Mouse (Mus musculus) liver, embryonic 16.5 days (tissue): ENCODE data around the gene Cpeb3. TPM values are rescaled to one million over a fixed set of nuclear protein-coding genes. Genes with fewer than 3 reads are reported as not detected.
"Not testable (repeated sequence)": the region's sequence is repeated elsewhere in the genome, so short reads cannot be mapped to it uniquely, and the experiment has no call there.

Experiments used
- ATAC-seq: fragments of 200-750 bp; cut with Nextera tagmentation; 2 replicates; pipeline ENCODE4 v1.8.0; 2017; ENCODE audit warnings: low read depth, mild to moderate bottlenecking, moderate number of reproducible peaks, moderate library complexity
- H3K27ac ChIP-seq: fragments of 300-500 bp; sonication (generic); 2 replicates; pipeline ENCODE4 v1.5.1; 2014; ENCODE audit warnings: mild to moderate bottlenecking, low read length
- H3K27me3 ChIP-seq: fragments of 300-500 bp; sonication (generic); 2 replicates; pipeline ENCODE4 v1.6.1; 2014; ENCODE audit warnings: low read depth, low read length, mixed read lengths; ENCODE audit not compliant: control insufficient read depth, insufficient read depth
- H3K36me3 ChIP-seq: fragments of 300-500 bp; sonication (generic); 2 replicates; pipeline ENCODE4 v1.6.1; 2014; ENCODE audit warnings: mild to moderate bottlenecking; ENCODE audit not compliant: control insufficient read depth, insufficient read depth
- H3K4me1 ChIP-seq: fragments of 300-500 bp; sonication (generic); 2 replicates; pipeline ENCODE4 v1.6.1; 2014; ENCODE audit warnings: low read depth, low read length, mixed read lengths; ENCODE audit not compliant: control insufficient read depth
- H3K4me2 ChIP-seq: fragments of 300-500 bp; sonication (generic); 2 replicates; pipeline ENCODE4 v1.6.1; 2014; ENCODE audit warnings: low read depth, low read length, mixed read lengths
- H3K4me3 ChIP-seq: fragments of 300-500 bp; sonication (generic); 2 replicates; pipeline ENCODE4 v1.5.1; 2014; ENCODE audit warnings: low read depth, mild to moderate bottlenecking, low read length
- H3K9ac ChIP-seq: fragments of 300-500 bp; sonication (generic); 2 replicates; pipeline ENCODE4 v1.6.1; 2014; ENCODE audit warnings: low read depth, low read length
- H3K9me3 ChIP-seq: fragments of 300-500 bp; sonication (generic); replicated peaks from 2 replicates; pipeline ENCODE4 v1.6.1; 2016; ENCODE audit warnings: low read length; ENCODE audit not compliant: control insufficient read depth
- WGBS: fragments of 180-500 bp; shearing (Covaris S2); extraction: QIAGEN DNeasy Blood & Tissue Kit; methylation state at CpG from one replicate; pipeline ENCODE4 v1.1.7; 2014; ENCODE audit not compliant: insufficient replicate concordance; 5-methylcytosine and 5-hydroxymethylcytosine counted together
- polyA plus RNA-seq: library from polyadenylated mRNA; unstranded; fragments of >200 nt; fragmentation: Nextera tagmentation; extraction: Ambion mirVana; gene quantifications from 2 replicates; pipeline ENCODE4 v1.2.1, GENCODE M21; 2015

The Cpeb3 gene
- polyA plus RNA-seq, 1 experiment from 2014 or later, result 3.8 TPM

- H3K4me3 ChIP-seq, result peak overlapping the region; percentile 39
- peaks cover 57% of the 10 kb centered on the region for H3K4me1 ChIP-seq
- H3K27me3 ChIP-seq, result peaks cover 3% of the 10 kb centered on the region
- H3K4me2 ChIP-seq, result peak overlapping the region; percentile 67
- ATAC-seq, result peak; percentile 85
- H3K36me3 ChIP-seq, result no peaks in the 10 kb centered on the region
- no peaks in the 10 kb centered on the region for H3K9me3 ChIP-seq
- WGBS, result 4% methylated on average over 15 of the region's 15 CpGs
- peak overlapping the region; percentile 98 for H3K27ac ChIP-seq
- peak overlapping the region; percentile 70 for H3K9ac ChIP-seq
These were observed 29.5 kb upstream of the Cpeb3 start for GRCm38 (mm10) chr19:37237712-37238437.

- Histone ChIP-seq H3K27me3 (peaks cover 3% of the 10 kb centered on the region), H3K9me3 (no peaks in the 10 kb centered on the region), H3K27ac (peak overlapping the region; percentile 98), H3K4me3 (peak overlapping the region; percentile 39), H3K4me1 (peaks cover 60% of the 10 kb centered on the region), H3K4me2 (peak overlapping the region; percentile 67), H3K9ac (peak overlapping the region; percentile 70), H3K36me3 (no peaks in the 10 kb centered on the region)
- 18% methylated on average over 5 of the region's 5 CpGs for WGBS
- peak; percentile 53 for ATAC-seq
These were observed 28.9 kb upstream of the Cpeb3 start for GRCm38 (mm10) chr19:37237306-37237705.

- peaks cover 68% of the 10 kb centered on the region for H3K4me1 ChIP-seq
These were observed 27.4 kb upstream of the Cpeb3 start for GRCm38 (mm10) chr19:37235818-37236217.

GRCm38 (mm10) chr19:37233561-37234539, 25.4 kb upstream of the Cpeb3 start:
- H3K27me3 ChIP-seq, result peaks cover 3% of the 10 kb centered on the region
- peak overlapping the region; percentile 87 for H3K4me2 ChIP-seq
- H3K27ac ChIP-seq, result peak overlapping the region; percentile 84
- H3K4me3 ChIP-seq, result peak overlapping the region; percentile 69
- H3K9ac ChIP-seq, result peak overlapping the region; percentile 74
- H3K4me1 ChIP-seq, result peaks cover 52% of the 10 kb centered on the region
- H3K36me3 ChIP-seq, result no peaks in the 10 kb centered on the region
- ATAC-seq, result no peak
- 6% methylated on average over 63 of the region's 63 CpGs for WGBS
- H3K9me3 ChIP-seq, result no peaks in the 10 kb centered on the region

More at GRCm38 (mm10) chr19:37235818-37236217, 27.4 kb upstream of the Cpeb3 start:
- WGBS, result 55% methylated on average over 8 of the region's 8 CpGs
- H3K4me2 ChIP-seq, result no peak overlapping the region
- no peaks in the 10 kb centered on the region for H3K9me3 ChIP-seq
- 0 out of 2 replicates have a peak overlapping the region, but pooled peaks have one; percentile 0 for H3K9ac ChIP-seq
- no peak overlapping the region for H3K4me3 ChIP-seq
- peak overlapping the region; percentile 98 for H3K27ac ChIP-seq
- peaks cover 3% of the 10 kb centered on the region for H3K27me3 ChIP-seq
- no peak for ATAC-seq
- no peaks in the 10 kb centered on the region for H3K36me3 ChIP-seq

- peaks cover 47% of the 10 kb centered on the region for H3K4me1 ChIP-seq
- H3K4me2 ChIP-seq, result peak overlapping the region; percentile 87
- H3K36me3 ChIP-seq, H3K27me3 ChIP-seq, H3K9me3 ChIP-seq: not testable (repeated sequence)
- WGBS, result 26% methylated on average over 9 of the region's 9 CpGs
- ATAC-seq, result peak; percentile 69
- H3K27ac ChIP-seq, result peak overlapping the region; percentile 93
- H3K4me3 ChIP-seq, result peak overlapping the region; percentile 37
- H3K9ac ChIP-seq, result peak overlapping the region; percentile 27
These were observed 24.2 kb upstream of the Cpeb3 start for GRCm38 (mm10) chr19:37232598-37232997.

GRCm38 (mm10) chr19:37225197-37225862, 16.9 kb upstream of the Cpeb3 start:
- Histone ChIP-seq H3K27me3 (no peaks in the 10 kb centered on the region), H3K27ac (peak overlapping the region; percentile 69), H3K4me1 (peaks cover 13% of the 10 kb centered on the region), H3K4me2 (no peak overlapping the region), H3K9ac (no peak overlapping the region), H3K4me3 (no peak overlapping the region), H3K36me3 (peaks cover 22% of the 10 kb centered on the region), H3K9me3 (no peaks in the 10 kb centered on the region)
- peak; percentile 64 for ATAC-seq
- WGBS, result 47% methylated on average over 6 of the region's 6 CpGs

GRCm38 (mm10) chr19:37214711-37215110, 6.3 kb upstream of the Cpeb3 start:
- ATAC-seq, result no peak
- Histone ChIP-seq H3K27me3 (no peaks in the 10 kb centered on the region), H3K4me1 (peaks cover 15% of the 10 kb centered on the region), H3K4me3 (no peak overlapping the region), H3K9ac (no peak overlapping the region), H3K4me2 (no peak overlapping the region), H3K9me3 (no peaks in the 10 kb centered on the region), H3K36me3 (peaks cover 68% of the 10 kb centered on the region), H3K27ac (no peak overlapping the region)
- 60% methylated on average over 2 of the region's 2 CpGs for WGBS

- Histone ChIP-seq H3K27me3 (no peaks in the 10 kb centered on the region), H3K4me3 (no peak overlapping the region), H3K4me2 (no peak overlapping the region), H3K27ac (no peak overlapping the region; the same call in 1 of the 2 replicates), H3K9ac (no peak overlapping the region), H3K36me3 (peaks cover 38% of the 10 kb centered on the region), H3K4me1 (peaks cover 21% of the 10 kb centered on the region), H3K9me3 (no peaks in the 10 kb centered on the region)
- ATAC-seq, result no peak
- WGBS, result 84% methylated on average over 3 of the region's 3 CpGs
These were observed 3.0 kb upstream of the Cpeb3 start for GRCm38 (mm10) chr19:37211416-37211815.
